9 mouse cellular contexts compared by ENCODE assay signal in the genomic region with DNA sequence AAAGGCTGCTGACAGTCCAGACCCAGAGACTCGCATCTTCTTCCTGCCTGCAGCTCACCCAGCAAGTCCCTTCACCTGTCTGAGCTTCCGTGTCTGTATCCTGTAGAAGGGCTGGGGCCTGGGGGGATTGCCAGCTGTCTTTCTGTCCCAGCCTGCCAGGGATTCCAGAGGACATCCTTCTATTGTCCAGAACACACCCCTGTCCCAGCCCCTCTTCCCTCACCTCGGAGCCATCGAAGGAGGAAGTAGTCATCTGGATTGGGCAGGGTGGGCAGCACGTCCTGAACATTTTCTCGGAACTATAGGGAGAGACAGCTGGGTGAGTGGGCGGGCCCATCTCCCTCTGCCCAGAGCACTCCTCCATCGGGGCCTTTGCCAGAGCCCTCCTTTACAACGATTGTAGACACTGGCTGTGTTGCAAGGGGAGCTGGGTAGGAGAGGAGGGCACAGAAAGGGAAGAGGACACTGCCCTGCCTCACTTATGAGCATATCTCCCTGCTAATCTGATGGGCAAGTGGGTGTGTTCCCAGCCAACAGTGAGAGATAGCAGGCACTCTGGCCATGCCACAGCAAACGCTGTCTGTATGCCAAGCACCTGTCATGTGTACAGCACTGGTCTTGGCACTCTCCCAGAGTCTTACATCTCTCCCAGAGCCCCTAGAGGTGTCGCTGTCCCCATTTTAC. TPM values are rescaled to one million over a fixed set of nuclear protein-coding genes. Genes with fewer than 3 reads are reported as not detected.
DNase-seq lines count a peak whose midpoint lies in the region; ATAC-seq and TF ChIP-seq lines count a peak whose summit lies in the region.
"Had no signal": no experiment of that assay in that cellular context is flagged by ENCODE, and none has a peak within 500 bp of the region (broad histone marks: within the 10 kb centered on the region; RNA-seq: fewer than 3 reads in every experiment).

No protein-coding gene starts in this region.

- peak; percentile 63 for ATAC-seq in liver, embryonic 16.5 days (ENCODE audit: low read depth)

- TF ChIP-seq POLR2A in MEL (IDR thresholded peaks at IDR 0.05; ENCODE audit: control insufficient read depth in 1 of 2, insufficient read depth in 1 of 2, low read depth in 1 of 2, low read length in 2 of 2, poor library complexity in 1 of 2), result no peak
- TF ChIP-seq POLR2A in cortical plate, adult 2 months (IDR thresholded peaks at IDR 0.05; ENCODE audit: extremely low read depth, insufficient read depth, low read length), result no peak

- H3K79me2 ChIP-seq in MEL (ENCODE audit: control insufficient read depth, insufficient read depth, low read length, poor library complexity), result no peaks in the 10 kb centered on the region

- TF ChIP-seq EP300 in MEL (IDR thresholded peaks at IDR 0.05; ENCODE audit: low read depth in 1 of 2, low read length in 2 of 2), result peak; percentile 80 to 88

- H3K9ac ChIP-seq in MEL (ENCODE audit: control insufficient read depth, low read depth, low read length, poor library complexity, severe bottlenecking), result peak overlapping the region; percentile 3
- H3K9ac ChIP-seq in liver, embryonic 16.5 days (ENCODE audit: low read depth, low read length), result peak overlapping the region; percentile 37
- H3K9ac ChIP-seq: embryonic facial prominence, embryonic 15.5 days had no signal

- WGBS in liver, embryonic 16.5 days (ENCODE audit: insufficient replicate concordance), result 30% methylated on average over 11 of the region's 11 CpGs

- intact Hi-C loops in left cerebral cortex, postnatal 4 days (cut with DNase I), result no loop called here
- intact Hi-C loops in gastrocnemius, adult 2 months (cut with DNase I), result no loop called here

- no peak for TF ChIP-seq RAD21 in MEL (IDR thresholded peaks at IDR 0.05; ENCODE audit: low read depth, low read length)

- H3K4me2 ChIP-seq in liver, embryonic 16.5 days (ENCODE audit: low read depth, low read length), result peak overlapping the region; percentile 77

- H3K9me3 ChIP-seq in MEL (replicated peaks; ENCODE audit: insufficient read depth, low read length), result no peaks in the 10 kb centered on the region
- no peaks in the 10 kb centered on the region for H3K9me3 ChIP-seq in liver, embryonic 16.5 days (replicated peaks; ENCODE audit: control insufficient read depth, low read length)
- H3K9me3 ChIP-seq: embryonic facial prominence, embryonic 15.5 days had no signal

- peaks cover 0 to 39% of the 10 kb centered on the region in 2 experiments; a peak in 2 of 4 replicates for H3K36me3 ChIP-seq in MEL (ENCODE audit: control insufficient read depth in 1 of 2, insufficient read depth in 2 of 2, low read length in 2 of 2)
- no peaks in the 10 kb centered on the region for H3K36me3 ChIP-seq in liver, embryonic 16.5 days (ENCODE audit: control insufficient read depth, insufficient read depth)
- H3K36me3 ChIP-seq: embryonic facial prominence, embryonic 15.5 days had no signal

- H3K4me3 ChIP-seq in MEL (ENCODE audit: control insufficient read depth in 1 of 2, insufficient read depth in 1 of 2, low read depth in 2 of 2, low read length in 2 of 2), result peak overlapping the region; percentile 8 to 83
- H3K4me3 ChIP-seq in cortical plate, adult 2 months (ENCODE audit: insufficient read depth, low read length), result peak overlapping the region; percentile 87; the same call in 1 of the 2 replicates
- peak overlapping the region; percentile 68 for H3K4me3 ChIP-seq in liver, embryonic 16.5 days (ENCODE audit: low read depth, low read length)
- no peak overlapping the region for H3K4me3 ChIP-seq in gastrocnemius, adult 2 months

- peak; percentile 72 to 74 for DNase-seq in left cerebral cortex, adult 18-20 months (ENCODE audit: low spot score in 2 of 2)
- no peak for DNase-seq in left cerebral cortex, postnatal 4 days
- DNase-seq in MEL (ENCODE audit: low read depth, low spot score), result peak; percentile 85
- no peak for DNase-seq in gastrocnemius, adult 2 months
- no peak for DNase-seq in adrenal gland, postnatal 14 days

- TF ChIP-seq CTCF in MEL (IDR thresholded peaks at IDR 0.05 in 2 of 3, conservative IDR thresholded peaks at IDR 0.05 in 1 of 3; ENCODE audit: control insufficient read depth in 1 of 3, insufficient read depth in 1 of 3, low read depth in 2 of 3, low read length in 3 of 3, poor library complexity in 1 of 3, severe bottlenecking in 1 of 3), result peak in 2 of 3 experiments; percentile 9 to 49; a peak in 1 of 6 replicates
- no peak for TF ChIP-seq CTCF in cortical plate, adult 2 months (IDR thresholded peaks at IDR 0.05; ENCODE audit: extremely low read depth, insufficient read depth, low read length)
- no peak for TF ChIP-seq CTCF in gastrocnemius, adult 2 months (IDR thresholded peaks at IDR 0.05)

- H3K27ac ChIP-seq in MEL (ENCODE audit: control insufficient read depth, low read depth, low read length), result peak overlapping the region; percentile 8
- no peak overlapping the region for H3K27ac ChIP-seq in cortical plate, adult 2 months (ENCODE audit: insufficient read depth, low read length)
- H3K27ac ChIP-seq in liver, embryonic 16.5 days (ENCODE audit: low read length), result peak overlapping the region; percentile 40; the same call in 1 of the 2 replicates
- H3K27ac ChIP-seq in gastrocnemius, adult 2 months, result no peak overlapping the region
- H3K27ac ChIP-seq: embryonic facial prominence, embryonic 15.5 days had no signal

- H3K27me3 ChIP-seq in MEL (ENCODE audit: control insufficient read depth in 1 of 2, insufficient read depth in 2 of 2, low read length in 2 of 2), result no peaks in the 10 kb centered on the region
- H3K27me3 ChIP-seq in liver, embryonic 16.5 days (ENCODE audit: control insufficient read depth, insufficient read depth, low read depth, low read length), result peaks cover 35% of the 10 kb centered on the region

- peaks cover 33 to 60% of the 10 kb centered on the region in 2 experiments for H3K4me1 ChIP-seq in MEL (ENCODE audit: control insufficient read depth in 1 of 2, insufficient read depth in 2 of 2, low read length in 2 of 2)
- peaks cover 10% of the 10 kb centered on the region for H3K4me1 ChIP-seq in cortical plate, adult 2 months (ENCODE audit: control insufficient read depth, insufficient read depth, low read length)
- peaks cover 31% of the 10 kb centered on the region for H3K4me1 ChIP-seq in liver, embryonic 16.5 days (ENCODE audit: control insufficient read depth, low read depth, low read length)

TF ChIP-seq in MEL, 35 proteins besides CTCF, POLR2A, EP300 and RAD21 (continues in another document):
- TF ChIP-seq NELFE (IDR thresholded peaks at IDR 0.05; ENCODE audit: low read depth, low read length) (no peak), ELF1 (IDR thresholded peaks at IDR 0.05; ENCODE audit: low read depth, low read length) (no peak)

RNA-seq across cellular contexts. Expression of gene Sec14l2, which starts 6.6 kb away (rescaled TPM):
- 10 to 100 TPM; 39.6 to 40.9 TPM for total RNA-seq in left cerebral cortex, adult 18-20 months (2021)
- 1 to 10 TPM; 6.8 to 8.3 TPM for total RNA-seq in left cerebral cortex, postnatal 4 days (2021)
- total RNA-seq in MEL (2012; rRNA removed), result 22.6 and 40.1 TPM in 2 replicates
- polyA plus RNA-seq in MEL (2012; ENCODE audit: insufficient read depth in 1 of 2, insufficient read length in 2 of 2, low read depth in 1 of 2, low replicate concordance in 2 of 2, missing spikeins in 1 of 2), result 10 to 100 TPM in 1 of 2 experiments, not detected in 1; 15.5 TPM
- polyA plus RNA-seq in cortical plate, adult 2 months (2012; rRNA removed), result 40.1 and 42.9 TPM in 2 replicates
- 11.6 and 12.0 TPM in 2 replicates for polyA plus RNA-seq in liver, embryonic 16.5 days (2015; fragmentation: Nextera tagmentation; extraction: Ambion mirVana)
- under 1 TPM; 0.22 to 0.36 TPM for total RNA-seq in gastrocnemius, adult 2 months (2021)
- 3.6 and 27.0 TPM in 2 replicates for total RNA-seq in adrenal gland, postnatal 14 days (2021)

RNA-seq across cellular contexts. Expression of gene Rnf215, which starts 18.4 kb away (rescaled TPM):
- 10 to 100 TPM; 27.1 to 30.8 TPM for total RNA-seq in left cerebral cortex, adult 18-20 months (2021)
- 10 to 100 TPM; 57.0 to 58.6 TPM for total RNA-seq in left cerebral cortex, postnatal 4 days (2021)
- 10.1 and 11.3 TPM in 2 replicates for total RNA-seq in MEL (2012; rRNA removed)
- polyA plus RNA-seq in MEL (2012; ENCODE audit: insufficient read depth in 1 of 2, insufficient read length in 2 of 2, low read depth in 1 of 2, low replicate concordance in 2 of 2, missing spikeins in 1 of 2), result 10 to 100 TPM in 1 of 2 experiments, not detected in 1; 13.2 TPM
- 34.9 and 36.5 TPM in 2 replicates for polyA plus RNA-seq in cortical plate, adult 2 months (2012; rRNA removed)
- polyA plus RNA-seq in liver, embryonic 16.5 days (2015; fragmentation: Nextera tagmentation; extraction: Ambion mirVana), result 4.6 and 5.0 TPM in 2 replicates
- 1 to 10 TPM; 4.6 to 6.3 TPM for total RNA-seq in gastrocnemius, adult 2 months (2021)
- 17.2 and 25.2 TPM in 2 replicates for total RNA-seq in adrenal gland, postnatal 14 days (2021)

RNA-seq across cellular contexts. Expression of gene Mtfp1, which starts 21.4 kb away (rescaled TPM):
- 10 to 100 TPM; 95.0 to 97.3 TPM for total RNA-seq in left cerebral cortex, adult 18-20 months (2021)
- total RNA-seq in left cerebral cortex, postnatal 4 days (2021), result 10 to 100 TPM; 15.3 to 16.3 TPM
- total RNA-seq in MEL (2012; rRNA removed), result 71.4 and 84.8 TPM in 2 replicates
- 10 to 100 TPM in 1 of 2 experiments, not detected in 1; 70.5 TPM for polyA plus RNA-seq in MEL (2012; ENCODE audit: insufficient read depth in 1 of 2, insufficient read length in 2 of 2, low read depth in 1 of 2, low replicate concordance in 2 of 2, missing spikeins in 1 of 2)
- polyA plus RNA-seq in cortical plate, adult 2 months (2012; rRNA removed), result 82.5 and 92.9 TPM in 2 replicates
- polyA plus RNA-seq in liver, embryonic 16.5 days (2015; fragmentation: Nextera tagmentation; extraction: Ambion mirVana), result 17.9 and 19.7 TPM in 2 replicates
- total RNA-seq in gastrocnemius, adult 2 months (2021), result 10 to 100 TPM; 38.9 to 72.9 TPM
- total RNA-seq in adrenal gland, postnatal 14 days (2021), result 25.6 and 27.3 TPM in 2 replicates
- total RNA-seq: neutrophil, adult 5-6 weeks had no signal

RNA-seq across cellular contexts. Expression of gene Ccdc157, which starts 43.5 kb away (rescaled TPM):
- total RNA-seq in left cerebral cortex, adult 18-20 months (2021), result 10 to 100 TPM; 16.6 to 17.6 TPM
- 10 to 100 TPM; 12.1 to 13.5 TPM for total RNA-seq in left cerebral cortex, postnatal 4 days (2021)
- 1.8 and 2.0 TPM in 2 replicates for total RNA-seq in MEL (2012; rRNA removed)
- polyA plus RNA-seq in MEL (2012; ENCODE audit: insufficient read depth in 1 of 2, insufficient read length in 2 of 2, low read depth in 1 of 2, low replicate concordance in 2 of 2, missing spikeins in 1 of 2), result 1 to 10 TPM in 1 of 2 experiments, not detected in 1; 2.9 TPM
- 19.0 and 19.1 TPM in 2 replicates for polyA plus RNA-seq in cortical plate, adult 2 months (2012; rRNA removed)
- 0.39 and 0.79 TPM in 2 replicates for polyA plus RNA-seq in liver, embryonic 16.5 days (2015; fragmentation: Nextera tagmentation; extraction: Ambion mirVana)
- 1 to 10 TPM; 3.2 to 3.4 TPM for total RNA-seq in gastrocnemius, adult 2 months (2021)
- 8.7 and 11.5 TPM in 2 replicates for total RNA-seq in adrenal gland, postnatal 14 days (2021)

RNA-seq across cellular contexts. Expression of gene Sf3a1, which starts 43.5 kb away (rescaled TPM):
- 10 to 100 TPM; 73.1 to 74.1 TPM for total RNA-seq in left cerebral cortex, adult 18-20 months (2021)
- total RNA-seq in left cerebral cortex, postnatal 4 days (2021), result 10 to 100 TPM; 75.5 to 93.4 TPM
- total RNA-seq in MEL (2012; rRNA removed), result 64.9 and 77.0 TPM in 2 replicates
- polyA plus RNA-seq in MEL (2012; ENCODE audit: insufficient read depth in 1 of 2, insufficient read length in 2 of 2, low read depth in 1 of 2, low replicate concordance in 2 of 2, missing spikeins in 1 of 2), result 100 to 1,000 TPM in 1 of 2 experiments, 10 to 100 TPM in 1; 32.1 to 101 TPM
- polyA plus RNA-seq in cortical plate, adult 2 months (2012; rRNA removed), result 38.8 and 39.0 TPM in 2 replicates
- polyA plus RNA-seq in liver, embryonic 16.5 days (2015; fragmentation: Nextera tagmentation; extraction: Ambion mirVana), result 15.9 and 18.2 TPM in 2 replicates
- 10 to 100 TPM; 13.9 to 19.6 TPM for total RNA-seq in gastrocnemius, adult 2 months (2021)
- total RNA-seq in adrenal gland, postnatal 14 days (2021), result 43.7 and 49.8 TPM in 2 replicates

Comparison
In these comparisons a context has a peak if more than half of its experiments do, and no peak if none do; other contexts are left out.
1. DNase-seq: peak in left cerebral cortex, adult 18-20 months (2 of 2) and MEL (single experiment); none in left cerebral cortex, postnatal 4 days (single experiment), gastrocnemius, adult 2 months (single experiment) and adrenal gland, postnatal 14 days (single experiment).
2. H3K27ac ChIP-seq: peak in MEL (single experiment) and liver, embryonic 16.5 days (single experiment); none in cortical plate, adult 2 months (single experiment) and gastrocnemius, adult 2 months (single experiment).
3. CTCF ChIP-seq: peak in MEL (2 of 3); none in cortical plate, adult 2 months (single experiment) and gastrocnemius, adult 2 months (single experiment).